Mouse (Mus musculus) embryonic facial prominence, embryonic 12.5 days (tissue): ENCODE measurements around the gene 3100002H09Rik. TPM values are rescaled to one million over a fixed set of nuclear protein-coding genes. Genes with fewer than 3 reads are reported as not detected.

Experiments
- ATAC-seq: fragments of 200-750 bp; cut with Nextera tagmentation; 2 replicates; pipeline ENCODE4 v1.8.0; 2017; ENCODE audit not compliant: insufficient number of reproducible peaks, insufficient read depth, low FRiP score, low TSS enrichment
- H3K27ac ChIP-seq: fragments of 300-500 bp; sonication (generic); 2 replicates; pipeline ENCODE4 v1.5.1; 2016; ENCODE audit warnings: mild to moderate bottlenecking
- H3K27me3 ChIP-seq: fragments of 300-500 bp; sonication (generic); 2 replicates; pipeline ENCODE4 v1.6.1; 2016; ENCODE audit warnings: mild to moderate bottlenecking, moderate library complexity
- H3K36me3 ChIP-seq: fragments of 300-500 bp; sonication (generic); 2 replicates; pipeline ENCODE4 v1.6.1; 2016; ENCODE audit warnings: mild to moderate bottlenecking
- H3K4me1 ChIP-seq: fragments of 300-500 bp; sonication (generic); 2 replicates; pipeline ENCODE4 v1.6.1; 2016
- H3K4me2 ChIP-seq: fragments of 300-500 bp; sonication (generic); replicated peaks from 2 replicates; pipeline ENCODE4 v1.6.1; 2016; ENCODE audit warnings: mild to moderate bottlenecking, moderate library complexity
- H3K4me3 ChIP-seq: fragments of 300-500 bp; sonication (generic); 2 replicates; pipeline ENCODE4 v1.5.1; 2016; ENCODE audit warnings: mild to moderate bottlenecking
- H3K9ac ChIP-seq: fragments of 300-500 bp; sonication (generic); 2 replicates; pipeline ENCODE4 v1.6.1; 2016; ENCODE audit warnings: mild to moderate bottlenecking, moderate library complexity
- H3K9me3 ChIP-seq: fragments of 300-500 bp; sonication (generic); 2 replicates; pipeline ENCODE4 v1.6.1; 2016; ENCODE audit warnings: mild to moderate bottlenecking, moderate library complexity
- WGBS: fragments of 180-500 bp; shearing (Covaris S2); methylation state at CpG from one replicate; pipeline ENCODE4 v1.1.7; 2016; 5-methylcytosine and 5-hydroxymethylcytosine counted together
- polyA plus RNA-seq: library from polyadenylated mRNA; unstranded; fragments of >200 nt; fragmentation: Nextera tagmentation; extraction: Ambion mirVana; gene quantifications from 2 replicates; pipeline ENCODE4 v1.2.1, GENCODE M21; 2016

The 3100002H09Rik gene
- 0.36 TPM in 1 of 2 replicates, not detected in the other for polyA plus RNA-seq

GRCm38 (mm10) chr4:124610703-124611102 lies at the start of gene 3100002H09Rik:
TSS of gene 3100002H09Rik (minus strand) at chr4:124610803.
- Histone ChIP-seq H3K9me3 (no peaks in the 10 kb centered on the region), H3K27me3 (0 out of 2 replicates have a peak, but pooled peaks cover 5% of the 10 kb centered on the region), H3K36me3 (no peaks in the 10 kb centered on the region), H3K9ac (no peak within 1 kb of the TSS), H3K4me1 (0 out of 2 replicates have a peak, but pooled peaks cover 3% of the 10 kb centered on the region), H3K4me3 (no peak within 1 kb of the TSS), H3K4me2 (no peak within 1 kb of the TSS), H3K27ac (no peak within 1 kb of the TSS)
- WGBS = 78% methylated on average over 2 of the region's 2 CpGs
- no peak for ATAC-seq

- Histone ChIP-seq H3K4me3 (peak overlapping the region; percentile 34), H3K9me3 (no peaks in the 10 kb centered on the region), H3K27me3 (peaks cover 87% of the 10 kb centered on the region), H3K4me2 (peak overlapping the region; percentile 97), H3K9ac (peak overlapping the region; percentile 40), H3K36me3 (no peaks in the 10 kb centered on the region), H3K27ac (no peak overlapping the region), H3K4me1 (peaks cover 24% of the 10 kb centered on the region)
- under 1% methylated on average over 68 of the region's 68 CpGs for WGBS
- no peak for ATAC-seq
Measured at GRCm38 (mm10) chr4:124659251-124660217, 48.9 kb upstream of the 3100002H09Rik start.

- H3K36me3 ChIP-seq = no peaks in the 10 kb centered on the region
- no peak for ATAC-seq
- peaks cover 88% of the 10 kb centered on the region for H3K27me3 ChIP-seq
- H3K4me2 ChIP-seq = peak overlapping the region; percentile 97
- H3K9me3 ChIP-seq = no peaks in the 10 kb centered on the region
- peaks cover 24% of the 10 kb centered on the region for H3K4me1 ChIP-seq
- peak overlapping the region; percentile 65 for H3K4me3 ChIP-seq
- no peak overlapping the region for H3K27ac ChIP-seq
- H3K9ac ChIP-seq = no peak overlapping the region
- WGBS = under 1% methylated on average over 37 of the region's 39 CpGs
Measured at GRCm38 (mm10) chr4:124658412-124658851, 47.8 kb upstream of the 3100002H09Rik start.

- WGBS = 2% methylated on average over 38 of the region's 61 CpGs
- Histone ChIP-seq H3K27ac (no peak overlapping the region), H3K36me3 (no peaks in the 10 kb centered on the region), H3K4me2 (peak overlapping the region; percentile 97), H3K4me1 (peaks cover 28% of the 10 kb centered on the region), H3K27me3 (peaks cover 88% of the 10 kb centered on the region), H3K4me3 (peak overlapping the region; percentile 65), H3K9ac (peak overlapping the region; percentile 24), H3K9me3 (no peaks in the 10 kb centered on the region)
- 0 out of 2 replicates have a peak, but pooled peaks have one; percentile 11 for ATAC-seq
Measured at GRCm38 (mm10) chr4:124657781-124658180, 47.2 kb upstream of the 3100002H09Rik start.

- H3K27ac ChIP-seq = no peak overlapping the region
- no peaks in the 10 kb centered on the region for H3K36me3 ChIP-seq
- under 1% methylated on average over 91 of the region's 92 CpGs for WGBS
- H3K9me3 ChIP-seq = no peaks in the 10 kb centered on the region
- ATAC-seq = peak; percentile 90
- peak overlapping the region; percentile 65 for H3K4me3 ChIP-seq
- peak overlapping the region; percentile 49 for H3K9ac ChIP-seq
- H3K4me1 ChIP-seq = peaks cover 34% of the 10 kb centered on the region
- peaks cover 84% of the 10 kb centered on the region for H3K27me3 ChIP-seq
- H3K4me2 ChIP-seq = peak overlapping the region; percentile 97
Measured at GRCm38 (mm10) chr4:124656854-124657650, 46.4 kb upstream of the 3100002H09Rik start.

- Histone ChIP-seq H3K36me3 (no peaks in the 10 kb centered on the region), H3K4me2 (peak within 1 kb of the TSS; percentile 97), H3K9me3 (no peaks in the 10 kb centered on the region), H3K4me3 (peak within 1 kb of the TSS; percentile 65), H3K27me3 (peaks cover 78% of the 10 kb centered on the region), H3K9ac (peak within 1 kb of the TSS; percentile 49), H3K27ac (no peak within 1 kb of the TSS), H3K4me1 (peaks cover 34% of the 10 kb centered on the region)
- under 1% methylated on average over 15 of the region's 15 CpGs for WGBS
- ATAC-seq = 0 out of 2 replicates have a peak, but pooled peaks have one; percentile 1
Measured at GRCm38 (mm10) chr4:124656518-124656853, 45.9 kb upstream of the 3100002H09Rik start, which contains the start of gene Pou3f1. TSS of gene Pou3f1 (plus strand) at chr4:124656807.

GRCm38 (mm10) chr4:124652886-124653285 lies 42.3 kb upstream of the 3100002H09Rik start:
- 0 out of 2 replicates have a peak overlapping the region, but pooled peaks have one; percentile 9 for H3K4me2 ChIP-seq
- WGBS = 2% methylated on average over 9 of the region's 9 CpGs
- ATAC-seq = no peak

GRCm38 (mm10) chr4:124647909-124648308 lies 37.3 kb upstream of the 3100002H09Rik start:
- Histone ChIP-seq H3K27ac (no peak overlapping the region), H3K4me3 (no peak overlapping the region), H3K4me1 (peaks cover 26% of the 10 kb centered on the region), H3K36me3 (no peaks in the 10 kb centered on the region), H3K9me3 (no peaks in the 10 kb centered on the region), H3K9ac (no peak overlapping the region), H3K27me3 (peaks cover 14% of the 10 kb centered on the region), H3K4me2 (no peak overlapping the region)
- no peak for ATAC-seq
- WGBS = 34% methylated on average over 5 of the region's 5 CpGs

More at GRCm38 (mm10) chr4:124652886-124653285, 42.3 kb upstream of the 3100002H09Rik start:
- Histone ChIP-seq H3K4me1 (peaks cover 26% of the 10 kb centered on the region), H3K27ac (no peak overlapping the region), H3K27me3 (peaks cover 56% of the 10 kb centered on the region), H3K4me3 (no peak overlapping the region), H3K9me3 (no peaks in the 10 kb centered on the region), H3K36me3 (no peaks in the 10 kb centered on the region), H3K9ac (no peak overlapping the region)

- 11% methylated on average over 8 of the region's 8 CpGs for WGBS
- Histone ChIP-seq H3K36me3 (no peaks in the 10 kb centered on the region), H3K4me3 (no peak overlapping the region), H3K9me3 (no peaks in the 10 kb centered on the region), H3K27ac (no peak overlapping the region), H3K4me2 (peak overlapping the region; percentile 13; the same call in 1 of the 2 replicates), H3K4me1 (peaks cover 18% of the 10 kb centered on the region), H3K27me3 (peaks cover 10% of the 10 kb centered on the region), H3K9ac (no peak overlapping the region)
- ATAC-seq = no peak; the same call in 1 of the 2 replicates
Measured at GRCm38 (mm10) chr4:124646591-124646990, 36.0 kb upstream of the 3100002H09Rik start.

- Histone ChIP-seq H3K27ac (no peak overlapping the region), H3K27me3 (peaks cover 10% of the 10 kb centered on the region; the same call in 1 of the 2 replicates), H3K9ac (no peak overlapping the region), H3K4me3 (no peak overlapping the region), H3K4me2 (no peak overlapping the region), H3K36me3 (no peaks in the 10 kb centered on the region), H3K9me3 (no peaks in the 10 kb centered on the region), H3K4me1 (peaks cover 18% of the 10 kb centered on the region)
- no peak for ATAC-seq
- 17% methylated on average over 3 of the region's 3 CpGs for WGBS
Measured at GRCm38 (mm10) chr4:124644974-124645433, 34.4 kb upstream of the 3100002H09Rik start.

GRCm38 (mm10) chr4:124643859-124644258 lies 33.3 kb upstream of the 3100002H09Rik start:
- 94% methylated on average over 9 of the region's 9 CpGs for WGBS
- no peak overlapping the region for H3K4me2 ChIP-seq
- peaks cover 18% of the 10 kb centered on the region for H3K4me1 ChIP-seq
- ATAC-seq = no peak
- H3K9ac ChIP-seq = no peak overlapping the region
- no peaks in the 10 kb centered on the region for H3K9me3 ChIP-seq
- H3K4me3 ChIP-seq = no peak overlapping the region
- no peak overlapping the region for H3K27ac ChIP-seq
- no peaks in the 10 kb centered on the region for H3K36me3 ChIP-seq
- H3K27me3 ChIP-seq = peaks cover 16% of the 10 kb centered on the region
